Mouse (Mus musculus) forebrain, embryonic 16.5 days (tissue): ENCODE results near the gene Gng13. TPM values are rescaled to one million over a fixed set of nuclear protein-coding genes. Genes with fewer than 3 reads are reported as not detected.

Source experiments
- ATAC-seq: fragments of 200-750 bp; cut with Nextera tagmentation; 2 replicates; pipeline ENCODE4 v1.8.0; 2017; ENCODE audit warnings: mild to moderate bottlenecking, moderate library complexity
- H3K27ac ChIP-seq: fragments of 300-500 bp; sonication (generic); 2 replicates; pipeline ENCODE4 v1.5.1; 2014; ENCODE audit warnings: low read length, control low read depth
- H3K27me3 ChIP-seq: fragments of 300-500 bp; sonication (generic); replicated peaks from 2 replicates; pipeline ENCODE4 v1.6.1; 2014; ENCODE audit warnings: low read length; ENCODE audit not compliant: control insufficient read depth, insufficient read depth
- H3K36me3 ChIP-seq: fragments of 300-500 bp; sonication (generic); 2 replicates; pipeline ENCODE4 v1.6.1; 2014; ENCODE audit not compliant: control insufficient read depth, insufficient read depth
- H3K4me1 ChIP-seq: fragments of 300-500 bp; sonication (generic); replicated peaks from 2 replicates; pipeline ENCODE4 v1.6.1; 2014; ENCODE audit warnings: low read length; ENCODE audit not compliant: control insufficient read depth, insufficient read depth
- H3K4me2 ChIP-seq: fragments of 300-500 bp; sonication (generic); 2 replicates; pipeline ENCODE4 v1.6.1; 2014; ENCODE audit warnings: mild to moderate bottlenecking, low read length, control low read depth
- H3K4me3 ChIP-seq: fragments of 300-500 bp; sonication (generic); replicated peaks from 2 replicates; pipeline ENCODE4 v1.5.1; 2014; ENCODE audit warnings: mild to moderate bottlenecking, low read length, control low read depth
- H3K9ac ChIP-seq: fragments of 300-500 bp; sonication (generic); replicated peaks from 2 replicates; pipeline ENCODE4 v1.6.1; 2014; ENCODE audit warnings: low read depth, low read length, control low read depth
- H3K9me3 ChIP-seq: fragments of 300-500 bp; sonication (generic); 2 replicates; pipeline ENCODE4 v1.6.1; 2016; ENCODE audit warnings: low read length; ENCODE audit not compliant: control insufficient read depth
- WGBS: fragments of 180-500 bp; shearing (Covaris S2); extraction: QIAGEN DNeasy Blood & Tissue Kit; methylation state at CpG from one replicate; pipeline ENCODE4 v1.1.7; 2014; 5-methylcytosine and 5-hydroxymethylcytosine counted together
- polyA plus RNA-seq: library from polyadenylated mRNA; unstranded; fragments of >200 nt; fragmentation: Nextera tagmentation; extraction: Ambion mirVana; gene quantifications from 2 replicates; pipeline ENCODE4 v1.2.1, GENCODE M21; 2015

Gng13 gene
- polyA plus RNA-seq, 1 experiment from 2014 or later: 3.3 TPM

GRCm38 (mm10) chr17:25748238-25748637 is 31.3 kb downstream of the Gng13 start:
- WGBS: 95% methylated on average over 4 of the region's 4 CpGs
- ATAC-seq: no peak
- Histone ChIP-seq H3K9ac (no peak overlapping the region), H3K4me1 (no peaks in the 10 kb centered on the region), H3K4me3 (no peak overlapping the region), H3K4me2 (no peak overlapping the region), H3K27me3 (no peaks in the 10 kb centered on the region), H3K9me3 (no peaks in the 10 kb centered on the region), H3K27ac (no peak overlapping the region), H3K36me3 (no peaks in the 10 kb centered on the region)

GRCm38 (mm10) chr17:25749314-25749713 is 32.3 kb downstream of the Gng13 start:
- H3K36me3 ChIP-seq: no peaks in the 10 kb centered on the region
- no peak overlapping the region for H3K27ac ChIP-seq
- ATAC-seq: no peak
- H3K4me1 ChIP-seq: no peaks in the 10 kb centered on the region
- no peaks in the 10 kb centered on the region for H3K9me3 ChIP-seq
- WGBS: 80% methylated on average over 6 of the region's 6 CpGs
- no peak overlapping the region for H3K4me3 ChIP-seq
- H3K9ac ChIP-seq: no peak overlapping the region
- no peak overlapping the region for H3K4me2 ChIP-seq
- no peaks in the 10 kb centered on the region for H3K27me3 ChIP-seq

GRCm38 (mm10) chr17:25751446-25751845 is 34.5 kb downstream of the Gng13 start:
- WGBS: 40% methylated on average over 5 of the region's 5 CpGs
- Histone ChIP-seq H3K9ac (no peak overlapping the region), H3K9me3 (no peaks in the 10 kb centered on the region), H3K27ac (no peak overlapping the region), H3K4me3 (no peak overlapping the region), H3K4me1 (no peaks in the 10 kb centered on the region), H3K36me3 (no peaks in the 10 kb centered on the region), H3K27me3 (no peaks in the 10 kb centered on the region), H3K4me2 (no peak overlapping the region)
- ATAC-seq: no peak

- H3K27ac ChIP-seq: no peak within 1 kb of the TSS
- no peaks in the 10 kb centered on the region for H3K36me3 ChIP-seq
- no peak within 1 kb of the TSS for H3K4me2 ChIP-seq
- no peaks in the 10 kb centered on the region for H3K27me3 ChIP-seq
- no peak within 1 kb of the TSS for H3K9ac ChIP-seq
- H3K9me3 ChIP-seq: no peaks in the 10 kb centered on the region
- H3K4me1 ChIP-seq: no peaks in the 10 kb centered on the region
- ATAC-seq: no peak
- H3K4me3 ChIP-seq: no peak within 1 kb of the TSS
- WGBS: 84% methylated on average over 9 of the region's 9 CpGs
These were observed 37.3 kb downstream of the Gng13 start, which contains the start of gene Msln for GRCm38 (mm10) chr17:25754241-25754640. Msln (minus strand) TSS chr17:25754378.

- no peak overlapping the region for H3K4me2 ChIP-seq
These were observed 38.1 kb downstream of the Gng13 start for GRCm38 (mm10) chr17:25755086-25755485.

GRCm38 (mm10) chr17:25755627-25756377 is 38.8 kb downstream of the Gng13 start:
- no peak overlapping the region for H3K9ac ChIP-seq
- no peak overlapping the region for H3K27ac ChIP-seq
- no peak for ATAC-seq
- H3K4me1 ChIP-seq: no peaks in the 10 kb centered on the region
- H3K27me3 ChIP-seq: no peaks in the 10 kb centered on the region
- WGBS: 79% methylated on average over 4 of the region's 4 CpGs
- H3K4me3 ChIP-seq: no peak overlapping the region
- H3K4me2 ChIP-seq: no peak overlapping the region
- no peaks in the 10 kb centered on the region for H3K9me3 ChIP-seq
- no peaks in the 10 kb centered on the region for H3K36me3 ChIP-seq

More at GRCm38 (mm10) chr17:25755086-25755485, 38.1 kb downstream of the Gng13 start:
- no peaks in the 10 kb centered on the region for H3K27me3 ChIP-seq
- 78% methylated on average over 4 of the region's 4 CpGs for whole genome bisulfite sequencing
- no peaks in the 10 kb centered on the region for H3K9me3 ChIP-seq
- no peaks in the 10 kb centered on the region for H3K4me1 ChIP-seq
- H3K36me3 ChIP-seq: no peaks in the 10 kb centered on the region
- no peak overlapping the region for H3K4me3 ChIP-seq
- no peak for ATAC-seq
- no peak overlapping the region for H3K27ac ChIP-seq
- H3K9ac ChIP-seq: no peak overlapping the region

GRCm38 (mm10) chr17:25756378-25757242 is 39.6 kb downstream of the Gng13 start:
- WGBS: 80% methylated on average over 9 of the region's 9 CpGs
- no peak for ATAC-seq
- H3K4me2 ChIP-seq: no peak overlapping the region
- H3K9ac ChIP-seq: no peak overlapping the region
- no peaks in the 10 kb centered on the region for H3K4me1 ChIP-seq
- no peak overlapping the region for H3K4me3 ChIP-seq
- no peaks in the 10 kb centered on the region for H3K36me3 ChIP-seq
- no peaks in the 10 kb centered on the region for H3K9me3 ChIP-seq
- no peak overlapping the region for H3K27ac ChIP-seq
- no peaks in the 10 kb centered on the region for H3K27me3 ChIP-seq

GRCm38 (mm10) chr17:25757691-25758090 is 40.7 kb downstream of the Gng13 start:
- Histone ChIP-seq H3K4me1 (no peaks in the 10 kb centered on the region), H3K36me3 (no peaks in the 10 kb centered on the region)

GRCm38 (mm10) chr17:25760148-25760547 is 43.2 kb downstream of the Gng13 start:
- no peak for ATAC-seq
- Histone ChIP-seq H3K4me2 (no peak overlapping the region), H3K9ac (no peak overlapping the region), H3K4me3 (no peak overlapping the region), H3K36me3 (no peaks in the 10 kb centered on the region), H3K9me3 (no peaks in the 10 kb centered on the region), H3K27me3 (no peaks in the 10 kb centered on the region), H3K27ac (no peak overlapping the region), H3K4me1 (no peaks in the 10 kb centered on the region)
- WGBS: 75% methylated on average over 8 of the region's 8 CpGs

More at GRCm38 (mm10) chr17:25757691-25758090, 40.7 kb downstream of the Gng13 start:
- 79% methylated on average over 3 of the region's 3 CpGs for WGBS
- H3K27ac ChIP-seq: no peak overlapping the region
- no peaks in the 10 kb centered on the region for H3K27me3 ChIP-seq
- no peak for ATAC-seq
- H3K9me3 ChIP-seq: no peaks in the 10 kb centered on the region
- no peak overlapping the region for H3K9ac ChIP-seq
- no peak overlapping the region for H3K4me2 ChIP-seq
- H3K4me3 ChIP-seq: no peak overlapping the region
